Mouse (Mus musculus) testis, postnatal 10 days (tissue): ENCODE results near the gene Tgfb2.

Experiments used
- DNase-seq: peaks from one replicate; pipeline ENCODE4 v3.0.0; 2021; ENCODE audit warnings: low spot score

The Tgfb2 gene

GRCm38 (mm10) chr1:186705915-186706248 is at the start of gene Tgfb2:
TSS of gene Tgfb2 (minus strand) at chr1:186705989.
- DNase-seq = no peak

- DNase-seq = no peak
These were observed 44.0 kb upstream of the Tgfb2 start for GRCm38 (mm10) chr1:186749675-186750283.

GRCm38 (mm10) chr1:186748724-186749653 is 43.2 kb upstream of the Tgfb2 start, which contains the start of gene Rrp15:
TSS of gene Rrp15 (minus strand) at chr1:186749358.
- peak; percentile 88 for DNase-seq

GRCm38 (mm10) chr1:186739828-186740227 is 34.0 kb upstream of the Tgfb2 start:
- no peak for DNase-seq

- no peak for DNase-seq
These were observed 29.7 kb upstream of the Tgfb2 start for GRCm38 (mm10) chr1:186735537-186735936.

- DNase-seq = no peak
These were observed 27.3 kb upstream of the Tgfb2 start for GRCm38 (mm10) chr1:186733052-186733451.

- no peak for DNase-seq
These were observed 23.0 kb upstream of the Tgfb2 start for GRCm38 (mm10) chr1:186728778-186729177.

- DNase-seq = no peak
These were observed 20.3 kb upstream of the Tgfb2 start for GRCm38 (mm10) chr1:186726117-186726516.

- no peak for DNase-seq
These were observed 16.5 kb upstream of the Tgfb2 start for GRCm38 (mm10) chr1:186722299-186722698.

GRCm38 (mm10) chr1:186721846-186722245 is 16.1 kb upstream of the Tgfb2 start:
- DNase-seq = peak; percentile 93

- DNase-seq = peak; percentile 40
These were observed 15.4 kb upstream of the Tgfb2 start for GRCm38 (mm10) chr1:186721166-186721565.

- DNase-seq = peak; percentile 48
These were observed 13.9 kb upstream of the Tgfb2 start for GRCm38 (mm10) chr1:186719708-186720107.

GRCm38 (mm10) chr1:186718881-186719280 is 13.1 kb upstream of the Tgfb2 start:
- no peak for DNase-seq

GRCm38 (mm10) chr1:186714980-186715896 is 9.4 kb upstream of the Tgfb2 start:
- DNase-seq = peak; percentile 35

- peak; percentile 24 for DNase-seq
These were observed 8.4 kb upstream of the Tgfb2 start for GRCm38 (mm10) chr1:186714215-186714614.

- peak; percentile 64 for DNase-seq
These were observed 7.1 kb upstream of the Tgfb2 start for GRCm38 (mm10) chr1:186712802-186713471.

- peak; percentile 77 for DNase-seq
These were observed 430 bp downstream of the Tgfb2 start for GRCm38 (mm10) chr1:186705203-186705914.

GRCm38 (mm10) chr1:186703980-186704701 is 1.6 kb downstream of the Tgfb2 start:
- DNase-seq = peak; percentile 45

GRCm38 (mm10) chr1:186703256-186703979 is 2.4 kb downstream of the Tgfb2 start:
- no peak for DNase-seq
